Mouse (Mus musculus): ENCODE results near the gene Wdcp. TPM values are rescaled to one million over a fixed set of nuclear protein-coding genes. Genes with fewer than 3 reads are reported as not detected.

The Wdcp gene
- polyA plus RNA-seq, 1 experiment: 15.2 TPM

GRCm38 (mm10) chr12:4898024-4898423 lies 54.9 kb downstream of the Wdcp start:
- TF ChIP-seq POLR2A (IDR thresholded peaks at IDR 0.05; ENCODE audit: borderline replicate concordance, insufficient read depth, low read length): no peak
- TF ChIP-seq CTCF (IDR thresholded peaks at IDR 0.05; ENCODE audit: borderline replicate concordance, insufficient read depth, low read depth, low read length): no peak
- H3K4me1 ChIP-seq (ENCODE audit: control insufficient read depth, insufficient read depth, low read length): no peaks in the 10 kb centered on the region
- WGBS: 93% methylated on average over 5 of the region's 5 CpGs
- no peak overlapping the region for H3K27ac ChIP-seq (ENCODE audit: insufficient read depth, low read length)
- no peak for DNase-seq
- no peaks in the 10 kb centered on the region for H3K27me3 ChIP-seq (ENCODE audit: control insufficient read depth, insufficient read depth, low read length)
- H3K4me3 ChIP-seq (replicated peaks; ENCODE audit: insufficient read depth, low read depth, low read length): no peak overlapping the region

GRCm38 (mm10) chr12:4905946-4906345 lies 62.8 kb downstream of the Wdcp start:
- peak in 1 of 2 experiments; percentile 27 for DNase-seq

GRCm38 (mm10) chr12:4906476-4906875 lies 63.4 kb downstream of the Wdcp start:
- Histone ChIP-seq H3K27me3 (ENCODE audit: control insufficient read depth, insufficient read depth, low read length) (no peaks in the 10 kb centered on the region), H3K27ac (ENCODE audit: insufficient read depth, low read length) (no peak overlapping the region), H3K4me1 (ENCODE audit: control insufficient read depth, insufficient read depth, low read length) (no peaks in the 10 kb centered on the region; the same call in 1 of the 2 replicates), H3K4me3 (replicated peaks; ENCODE audit: insufficient read depth, low read depth, low read length) (peak overlapping the region; percentile 62)
- DNase-seq: no peak
- 46% methylated on average over 7 of the region's 7 CpGs for WGBS
- no peak for TF ChIP-seq POLR2A (IDR thresholded peaks at IDR 0.05; ENCODE audit: borderline replicate concordance, insufficient read depth, low read length)
- TF ChIP-seq CTCF (IDR thresholded peaks at IDR 0.05; ENCODE audit: borderline replicate concordance, insufficient read depth, low read depth, low read length): no peak

More at GRCm38 (mm10) chr12:4905946-4906345, 62.8 kb downstream of the Wdcp start:
- Histone ChIP-seq H3K4me3 (replicated peaks; ENCODE audit: insufficient read depth, low read depth, low read length) (no peak overlapping the region), H3K27ac (ENCODE audit: insufficient read depth, low read length) (no peak overlapping the region), H3K27me3 (ENCODE audit: control insufficient read depth, insufficient read depth, low read length) (no peaks in the 10 kb centered on the region), H3K4me1 (ENCODE audit: control insufficient read depth, insufficient read depth, low read length) (no peaks in the 10 kb centered on the region; the same call in 1 of the 2 replicates)
- TF ChIP-seq CTCF (IDR thresholded peaks at IDR 0.05; ENCODE audit: borderline replicate concordance, insufficient read depth, low read depth, low read length) (no peak), POLR2A (IDR thresholded peaks at IDR 0.05; ENCODE audit: borderline replicate concordance, insufficient read depth, low read length) (no peak)
- 27% methylated on average over 7 of the region's 7 CpGs for WGBS

- H3K27ac ChIP-seq (ENCODE audit: insufficient read depth, low read length): peak within 1 kb of the TSS; percentile 92
- DNase-seq: peak; percentile 95 to 96
- H3K27me3 ChIP-seq (ENCODE audit: control insufficient read depth, insufficient read depth, low read length): no peaks in the 10 kb centered on the region
- WGBS: under 1% methylated on average over 125 of the region's 125 CpGs
- no peaks in the 10 kb centered on the region; the same call in 1 of the 2 replicates for H3K4me1 ChIP-seq (ENCODE audit: control insufficient read depth, insufficient read depth, low read length)
- peak within 1 kb of the TSS; percentile 62 for H3K4me3 ChIP-seq (replicated peaks; ENCODE audit: insufficient read depth, low read depth, low read length)
- peak; percentile 58; the same call in 1 of the 2 replicates for TF ChIP-seq POLR2A (IDR thresholded peaks at IDR 0.05; ENCODE audit: borderline replicate concordance, insufficient read depth, low read length)
- TF ChIP-seq CTCF (IDR thresholded peaks at IDR 0.05; ENCODE audit: borderline replicate concordance, insufficient read depth, low read depth, low read length): no peak
Observed at GRCm38 (mm10) chr12:4906951-4907906, 64.1 kb downstream of the Wdcp start, which contains the start of gene Ubxn2a. Gene Ubxn2a, minus strand, starts transcription at chr12:4907705.

- no peak overlapping the region for H3K27ac ChIP-seq (ENCODE audit: insufficient read depth, low read length)
- TF ChIP-seq CTCF (IDR thresholded peaks at IDR 0.05; ENCODE audit: borderline replicate concordance, insufficient read depth, low read depth, low read length) (no peak), POLR2A (IDR thresholded peaks at IDR 0.05; ENCODE audit: borderline replicate concordance, insufficient read depth, low read length) (no peak)
- H3K27me3 ChIP-seq (ENCODE audit: control insufficient read depth, insufficient read depth, low read length): no peaks in the 10 kb centered on the region
- no peak for DNase-seq
- H3K4me3 ChIP-seq (replicated peaks; ENCODE audit: insufficient read depth, low read depth, low read length): peak overlapping the region; percentile 33
- H3K4me1 ChIP-seq (ENCODE audit: control insufficient read depth, insufficient read depth, low read length): no peaks in the 10 kb centered on the region; the same call in 1 of the 2 replicates
- WGBS: 88% methylated on average over 7 of the region's 7 CpGs
Observed at GRCm38 (mm10) chr12:4908391-4908790, 65.3 kb downstream of the Wdcp start.

Other genes with a start within 250 kb of the Wdcp start
- gene Fam228a, start 104.9 kb upstream of the Wdcp start, polyA plus RNA-seq (2012; rRNA removed): 2.1 and 2.2 TPM in 2 replicates
- gene Pfn4, start 74.3 kb upstream of the Wdcp start, polyA plus RNA-seq (2012; rRNA removed): 8.9 and 11.0 TPM in 2 replicates
- 6.9 and 11.4 TPM in 2 replicates for gene Fam228b, start 74.0 kb upstream of the Wdcp start, polyA plus RNA-seq (2012; rRNA removed)
- 132 and 137 TPM in 2 replicates for gene Sf3b6, start 25.8 kb upstream of the Wdcp start, polyA plus RNA-seq (2012; rRNA removed)
- gene Fkbp1b, start 1.7 kb upstream of the Wdcp start, polyA plus RNA-seq (2012; rRNA removed): 56.1 and 66.9 TPM in 2 replicates
- 3.0 TPM in 2 replicates for gene Mfsd2b, start 31.1 kb downstream of the Wdcp start, polyA plus RNA-seq (2012; rRNA removed)
- 32.6 and 36.6 TPM in 2 replicates for gene Ubxn2a, start 64.4 kb downstream of the Wdcp start, polyA plus RNA-seq (2012; rRNA removed)
- 14.0 and 16.4 TPM in 2 replicates for gene Atad2b, start 74.0 kb downstream of the Wdcp start, polyA plus RNA-seq (2012; rRNA removed)

All from cerebellum, adult 2 months (tissue).